Mouse (Mus musculus) kidney, postnatal 25 days (tissue): ENCODE data around the gene Mertk.
A peak's percentile ranks its signal among the peaks of the same experiment; 100 is the strongest.

Experiments
- DNase-seq, 2 experiments: peaks; one replicate each; pipeline ENCODE4 v3.0.0; 2021; ENCODE audit warnings: mixed read lengths in 2 of 2

Mertk gene

DNA sequence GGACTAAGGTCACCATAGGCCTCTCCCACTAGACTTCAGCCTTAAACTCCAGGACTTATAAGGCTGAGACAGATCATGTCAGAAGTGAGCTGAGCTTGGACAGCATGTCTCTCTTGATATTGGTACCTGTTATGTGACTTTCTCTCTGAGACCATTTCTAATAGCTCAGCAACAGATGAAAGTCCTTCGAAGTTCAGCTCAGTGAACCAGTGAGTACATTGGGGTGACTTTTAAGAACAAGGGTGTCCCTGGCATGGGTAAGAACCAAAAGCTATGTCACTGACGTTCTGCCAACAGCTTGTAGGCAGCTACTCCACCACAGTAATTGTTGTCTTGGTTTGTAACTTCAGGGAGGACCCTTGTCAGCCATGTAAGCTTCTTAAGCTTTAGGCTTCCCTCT lies 121.9 kb downstream of the Mertk start:
- peak in 1 of 2 experiments; percentile 41 for DNase-seq

DNA sequence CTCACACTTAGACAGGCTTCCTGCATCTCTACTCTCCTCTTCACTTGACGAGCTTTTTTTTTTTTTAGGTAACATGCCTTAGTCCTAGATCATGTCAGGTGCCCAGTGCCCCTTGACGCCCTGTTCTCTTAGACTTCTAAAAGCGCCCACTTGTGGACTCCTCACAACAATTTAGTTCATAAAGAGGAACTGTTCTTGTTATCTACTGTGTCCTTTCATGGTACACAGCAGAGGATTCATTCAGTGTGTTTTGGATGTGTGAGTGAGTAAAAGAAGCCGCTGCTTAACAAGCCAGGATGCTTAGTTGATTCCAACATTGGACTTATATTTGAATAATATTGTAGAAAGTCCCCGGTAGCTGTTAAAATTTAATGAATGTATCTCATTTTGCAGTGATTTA lies 125.1 kb downstream of the Mertk start:
- no peak for DNase-seq

DNA sequence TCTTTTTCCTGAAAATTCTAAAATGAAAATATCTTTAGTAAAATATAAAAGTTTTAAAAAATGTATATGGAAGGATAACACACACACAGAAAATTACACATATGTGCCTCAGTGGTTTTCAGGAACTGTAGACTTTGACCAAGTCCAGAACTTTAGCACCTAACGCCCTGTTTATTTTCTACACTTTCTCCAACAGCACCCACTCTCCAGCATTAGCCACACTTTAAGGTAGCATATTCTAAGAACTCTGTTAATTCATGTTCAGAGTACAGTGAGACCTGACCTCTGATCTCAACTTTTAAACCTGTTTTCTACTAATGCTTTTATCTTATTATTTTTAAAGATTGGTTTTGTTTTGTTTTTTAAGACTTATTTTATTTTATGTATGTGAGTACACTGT lies 129.0 kb downstream of the Mertk start:
- DNase-seq: no peak

DNA sequence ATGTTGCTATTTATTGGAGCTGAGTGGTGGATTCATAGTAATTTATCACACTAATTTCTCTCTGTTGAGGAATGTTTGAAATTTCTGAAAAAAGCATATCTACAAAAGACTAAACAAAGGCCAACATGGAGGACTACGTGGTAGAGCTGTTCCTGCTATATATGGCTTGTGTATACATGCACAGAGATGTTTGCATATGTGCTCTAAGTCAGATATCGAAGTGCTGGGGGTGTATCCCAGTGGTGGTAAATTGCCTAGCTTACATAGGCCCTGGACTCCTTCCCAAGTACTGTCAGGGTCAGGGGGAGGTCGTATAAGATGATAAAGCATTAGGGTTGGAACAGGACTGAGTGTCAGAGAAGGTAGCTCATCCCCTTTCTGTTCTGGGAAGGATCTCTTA lies 133.9 kb downstream of the Mertk start:
- no peak for DNase-seq

DNA sequence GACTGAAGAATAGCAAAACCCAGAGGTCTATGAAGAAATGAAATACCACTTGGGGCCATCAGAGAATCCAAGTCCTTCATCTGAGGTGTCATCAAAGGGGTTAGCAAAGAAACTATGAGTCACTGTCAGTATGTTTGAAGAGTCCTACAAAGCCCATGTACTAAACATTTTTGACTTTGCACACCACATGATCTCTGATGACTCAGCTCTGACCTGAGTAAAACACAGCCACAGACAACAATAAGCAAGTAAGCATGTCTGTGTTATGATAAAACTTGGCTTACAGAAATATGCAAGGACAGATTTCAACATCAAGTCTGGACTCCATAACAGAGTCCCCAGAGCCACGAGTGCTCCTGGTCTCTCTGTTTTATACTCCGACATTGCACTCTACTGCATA lies 134.3 kb downstream of the Mertk start:
- no peak for DNase-seq

DNA sequence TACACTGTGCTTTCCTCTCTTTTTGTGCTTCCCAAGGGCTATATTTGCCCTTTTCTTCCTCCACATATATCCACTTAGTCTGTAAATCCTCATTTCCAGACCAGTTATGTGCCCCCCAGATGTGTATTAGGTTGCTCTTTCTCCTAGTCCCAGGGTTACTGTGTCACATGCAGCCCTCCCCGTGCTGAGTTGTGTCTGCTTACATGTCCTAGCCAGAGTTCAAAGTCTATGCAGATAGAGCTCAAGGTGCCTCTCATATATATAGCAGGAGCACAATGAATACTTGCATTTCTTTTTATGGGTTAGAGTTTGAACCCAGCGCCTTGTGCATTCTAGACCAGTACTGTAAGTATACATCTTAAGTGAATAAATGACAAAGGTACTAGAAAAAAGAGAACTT lies 134.7 kb downstream of the Mertk start:
- DNase-seq: no peak

DNA sequence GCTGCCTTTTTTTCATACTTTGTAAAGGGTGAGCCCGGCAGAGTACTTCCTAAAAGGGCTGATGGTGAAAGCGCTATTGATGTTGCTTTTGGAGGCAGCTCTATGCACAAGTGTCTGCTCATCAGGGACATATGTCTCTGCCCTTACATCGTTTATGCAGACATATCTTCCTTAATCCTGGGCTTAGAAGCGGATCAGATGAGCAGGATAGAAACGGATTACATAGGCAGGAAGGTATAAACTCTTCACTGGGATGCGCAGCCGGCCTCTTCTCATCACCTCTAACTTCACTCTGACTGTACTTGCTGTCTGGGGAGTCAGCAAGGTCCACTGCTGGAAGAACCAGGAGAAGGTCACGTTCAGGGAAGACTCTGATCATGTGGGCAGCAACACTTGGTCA lies 138.8 kb downstream of the Mertk start:
- no peak for DNase-seq

DNA sequence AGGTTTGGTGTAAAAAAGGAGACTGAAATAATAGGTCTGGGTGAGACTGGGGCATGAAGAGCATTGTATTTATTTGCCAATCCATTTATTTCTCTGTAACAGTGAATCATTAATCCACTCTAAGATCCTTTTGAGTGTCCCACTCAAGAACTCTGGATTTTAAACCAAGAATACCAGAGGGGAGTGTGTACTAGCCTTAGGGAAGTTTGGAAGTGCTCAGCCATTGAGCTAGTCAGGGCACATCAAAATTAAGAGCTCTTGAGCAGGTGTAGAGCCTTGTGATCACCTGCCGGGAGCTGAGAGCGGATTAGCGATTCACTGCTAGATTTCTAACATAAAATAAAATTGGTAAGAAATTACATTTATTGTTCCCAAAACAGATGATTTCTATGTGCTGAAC lies 139.9 kb downstream of the Mertk start:
- no peak for DNase-seq

DNA sequence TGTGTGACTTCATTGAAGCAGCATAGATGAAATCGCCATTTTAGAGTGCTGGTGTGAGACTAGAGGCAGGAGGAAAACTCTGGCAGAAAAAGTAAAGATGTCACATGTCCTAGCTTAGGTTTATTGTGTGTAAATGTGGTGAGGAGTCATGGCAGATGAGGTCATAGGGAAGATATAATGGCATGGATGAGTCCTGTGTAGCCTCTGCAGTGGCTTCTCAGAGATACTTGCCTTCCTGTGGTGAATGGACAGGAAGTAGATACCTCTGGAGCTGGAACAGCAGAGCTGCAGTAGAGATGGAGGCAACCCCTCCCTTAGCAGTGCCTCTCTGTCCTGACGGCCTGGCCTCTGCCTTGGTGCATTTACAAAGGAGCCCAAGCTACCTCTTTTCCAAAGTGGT lies 140.7 kb downstream of the Mertk start:
- no peak for DNase-seq

DNA sequence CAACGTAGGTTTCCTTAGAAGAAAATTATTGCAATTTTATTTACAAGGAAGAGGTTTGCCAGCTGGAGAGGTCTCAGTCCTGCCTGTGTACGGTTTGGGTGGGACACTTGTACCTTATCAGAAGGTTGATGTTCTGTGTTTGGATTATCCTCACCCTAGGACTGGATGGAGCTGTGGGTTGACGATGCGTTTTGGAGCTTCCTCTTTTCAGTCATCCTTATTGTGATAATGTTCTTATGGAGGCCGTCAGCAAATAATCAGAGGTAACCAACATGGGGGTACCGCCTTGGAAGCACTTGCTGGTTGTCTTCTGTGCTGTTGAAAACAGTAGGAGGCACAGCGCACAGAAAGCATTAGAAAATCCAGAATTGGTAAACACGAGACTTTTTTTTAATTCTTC lies 143.7 kb downstream of the Mertk start:
- no peak for DNase-seq

DNA sequence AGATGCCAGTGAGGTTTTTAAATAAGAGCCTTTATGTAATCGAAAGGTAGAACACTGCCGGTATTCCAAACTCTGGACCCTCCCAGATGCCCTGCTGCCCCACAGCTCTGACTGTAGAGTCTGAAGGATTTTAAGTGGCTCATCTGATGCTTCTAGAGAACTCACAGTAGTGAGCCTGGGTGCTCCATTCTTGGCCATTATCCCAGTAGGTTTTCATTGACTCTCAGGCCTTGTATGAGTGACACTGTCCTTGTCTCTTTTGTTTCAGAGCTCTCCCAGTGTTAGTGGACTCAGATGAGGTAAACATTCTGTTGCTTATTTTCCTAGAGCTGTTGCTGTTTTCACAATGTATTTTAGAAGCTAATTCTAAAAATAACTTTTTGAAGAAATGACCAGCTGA lies 151.3 kb downstream of the Mertk start:
- DNase-seq: no peak
